Mouse (Mus musculus): ENCODE data around the gene Ndufaf3. TPM values are rescaled to one million over a fixed set of nuclear protein-coding genes. Genes with fewer than 3 reads are reported as not detected.
A peak's percentile ranks its signal among the peaks of the same experiment; 100 is the strongest.
"Not testable (repeated sequence)": the region's sequence is repeated elsewhere in the genome, so short reads cannot be mapped to it uniquely, and the experiment has no call there.

The Ndufaf3 gene
- 40.4 and 42.4 TPM in 2 replicates for polyA plus RNA-seq (2015; fragmentation: Nextera tagmentation; extraction: Ambion mirVana)

- Histone ChIP-seq H3K27me3 (ENCODE audit: control insufficient read depth, insufficient read depth, low read length) (no peaks in the 10 kb centered on the region), H3K9ac (ENCODE audit: low read length) (peak within 1 kb of the TSS; percentile 74), H3K36me3 (ENCODE audit: control insufficient read depth, insufficient read depth, low read length) (peaks cover 12% of the 10 kb centered on the region; the same call in 1 of the 2 replicates), H3K4me3 (ENCODE audit: low read depth, low read length) (peak within 1 kb of the TSS; percentile 68), H3K4me2 (replicated peaks; ENCODE audit: low read depth) (peak within 1 kb of the TSS; percentile 97), H3K27ac (replicated peaks) (peak within 1 kb of the TSS; percentile 95), H3K4me1 (replicated peaks; ENCODE audit: control insufficient read depth, insufficient read depth) (peaks cover 5% of the 10 kb centered on the region), H3K9me3 (ENCODE audit: control insufficient read depth, low read length) (no peaks in the 10 kb centered on the region)
- WGBS = 0% methylated on average over 73 of the region's 73 CpGs
- ATAC-seq (ENCODE audit: low FRiP score, low TSS enrichment) = peak; percentile 87
- TF ChIP-seq CTCF (IDR thresholded peaks at IDR 0.05; ENCODE audit: low read depth) (peak; percentile 93), EP300 (optimal IDR thresholded peaks at IDR 0.05) (no peak)
- DNase-seq (ENCODE audit: low spot score) = peak; percentile 96
Observed at GRCm38 (mm10) chr9:108566815-108567776, at the start of gene Ndufaf3. Ndufaf3 (minus strand) TSS chr9:108567434.

DNA sequence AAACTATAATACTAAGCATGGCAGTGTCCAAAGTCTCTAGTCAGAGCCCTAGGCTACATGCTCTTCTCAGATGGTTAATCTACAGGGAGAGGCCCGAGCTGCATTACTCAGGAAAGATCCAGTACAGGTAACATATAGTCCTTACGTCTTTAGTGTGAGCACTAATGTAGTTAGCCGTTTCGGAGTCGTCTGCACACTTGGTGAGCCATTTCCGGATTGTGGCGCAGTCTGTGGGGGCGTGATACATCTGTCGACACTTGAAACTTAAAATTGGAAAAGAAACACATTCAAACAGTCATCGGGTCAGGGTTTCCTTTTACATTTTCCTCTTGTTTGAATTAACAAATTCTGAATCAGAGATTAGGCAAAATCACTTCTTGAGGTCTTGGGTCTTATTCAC, 44.3 kb upstream of the Ndufaf3 start:
- TF ChIP-seq EP300 (optimal IDR thresholded peaks at IDR 0.05) (no peak), CTCF (IDR thresholded peaks at IDR 0.05; ENCODE audit: low read depth) (no peak)

GRCm38 (mm10) chr9:108608889-108609288, 41.7 kb upstream of the Ndufaf3 start:
- peaks cover 34% of the 10 kb centered on the region for H3K36me3 ChIP-seq (ENCODE audit: control insufficient read depth, insufficient read depth, low read length)
- DNase-seq (ENCODE audit: low spot score) = no peak
- no peaks in the 10 kb centered on the region for H3K4me1 ChIP-seq (replicated peaks; ENCODE audit: control insufficient read depth, insufficient read depth)
- H3K27ac ChIP-seq (replicated peaks) = no peak overlapping the region
- 86% methylated on average over 4 of the region's 4 CpGs for WGBS
- no peak overlapping the region for H3K4me2 ChIP-seq (replicated peaks; ENCODE audit: low read depth)
- 0 out of 2 replicates have a peak, but pooled peaks have one; percentile 40 for ATAC-seq (ENCODE audit: low FRiP score, low TSS enrichment)
- no peak overlapping the region for H3K9ac ChIP-seq (ENCODE audit: low read length)
- H3K4me3 ChIP-seq (ENCODE audit: low read depth, low read length) = no peak overlapping the region
- H3K27me3 ChIP-seq (ENCODE audit: control insufficient read depth, insufficient read depth, low read length) = no peaks in the 10 kb centered on the region
- no peak for TF ChIP-seq CTCF (IDR thresholded peaks at IDR 0.05; ENCODE audit: low read depth)
- TF ChIP-seq EP300 (optimal IDR thresholded peaks at IDR 0.05) = no peak
- no peaks in the 10 kb centered on the region for H3K9me3 ChIP-seq (ENCODE audit: control insufficient read depth, low read length)

More for the DNA sequence above, 44.3 kb upstream of the Ndufaf3 start:
- H3K27ac ChIP-seq (replicated peaks) = no peak overlapping the region
- H3K9ac ChIP-seq (ENCODE audit: low read length) = no peak overlapping the region
- H3K36me3 ChIP-seq (ENCODE audit: control insufficient read depth, insufficient read depth, low read length) = peaks cover 32% of the 10 kb centered on the region; the same call in 1 of the 2 replicates
- WGBS = 96% methylated on average over 10 of the region's 10 CpGs
- H3K4me3 ChIP-seq (ENCODE audit: low read depth, low read length) = no peak overlapping the region
- no peaks in the 10 kb centered on the region for H3K27me3 ChIP-seq (ENCODE audit: control insufficient read depth, insufficient read depth, low read length)
- H3K4me1 ChIP-seq (replicated peaks; ENCODE audit: control insufficient read depth, insufficient read depth) = no peaks in the 10 kb centered on the region
- H3K9me3 ChIP-seq (ENCODE audit: control insufficient read depth, low read length) = no peaks in the 10 kb centered on the region
- DNase-seq (ENCODE audit: low spot score) = no peak
- ATAC-seq (ENCODE audit: low FRiP score, low TSS enrichment) = no peak
- no peak overlapping the region for H3K4me2 ChIP-seq (replicated peaks; ENCODE audit: low read depth)

GRCm38 (mm10) chr9:108607929-108608328, 40.7 kb upstream of the Ndufaf3 start:
- peaks cover 37% of the 10 kb centered on the region for H3K36me3 ChIP-seq (ENCODE audit: control insufficient read depth, insufficient read depth, low read length)
- not testable (repeated sequence) for H3K27me3 ChIP-seq (ENCODE audit: control insufficient read depth, insufficient read depth, low read length); H3K4me3 ChIP-seq (ENCODE audit: low read depth, low read length); H3K9ac ChIP-seq (ENCODE audit: low read length); DNase-seq (ENCODE audit: low spot score); H3K4me1 ChIP-seq (replicated peaks; ENCODE audit: control insufficient read depth, insufficient read depth); H3K4me2 ChIP-seq (replicated peaks; ENCODE audit: low read depth); H3K27ac ChIP-seq (replicated peaks); ATAC-seq (ENCODE audit: low FRiP score, low TSS enrichment); H3K9me3 ChIP-seq (ENCODE audit: control insufficient read depth, low read length)
- WGBS = 91% methylated on average over 5 of the region's 5 CpGs

DNA sequence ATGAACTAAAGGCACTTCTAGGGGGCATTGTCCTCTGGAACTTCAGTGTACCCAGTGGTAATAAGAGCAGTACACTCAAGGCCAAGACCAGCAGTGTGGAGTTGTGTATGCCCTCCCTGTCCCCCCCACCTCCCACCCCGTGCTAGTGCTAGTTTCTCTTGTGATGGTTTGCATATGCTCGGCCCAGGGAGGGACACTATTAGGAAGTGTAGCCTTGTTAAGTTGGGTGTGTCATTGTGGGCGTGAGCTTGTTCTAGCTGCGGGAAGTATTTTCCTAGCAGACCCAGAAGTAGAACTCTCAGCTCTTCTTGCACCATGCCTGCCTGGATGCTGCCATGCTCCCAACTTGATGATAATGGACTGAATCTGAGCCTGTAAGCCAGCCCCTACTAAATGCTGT, 34.8 kb upstream of the Ndufaf3 start:
- H3K27ac ChIP-seq (replicated peaks) = no peak overlapping the region
- no peaks in the 10 kb centered on the region for H3K27me3 ChIP-seq (ENCODE audit: control insufficient read depth, insufficient read depth, low read length)
- H3K4me1 ChIP-seq (replicated peaks; ENCODE audit: control insufficient read depth, insufficient read depth) = no peaks in the 10 kb centered on the region
- DNase-seq (ENCODE audit: low spot score) (no peak), ATAC-seq (ENCODE audit: low FRiP score, low TSS enrichment) (0 out of 2 replicates have a peak, but pooled peaks have one; percentile 33)
- peaks cover 11% of the 10 kb centered on the region for H3K36me3 ChIP-seq (ENCODE audit: control insufficient read depth, insufficient read depth, low read length)
- no peak overlapping the region for H3K4me2 ChIP-seq (replicated peaks; ENCODE audit: low read depth)
- TF ChIP-seq EP300 (optimal IDR thresholded peaks at IDR 0.05) (no peak), CTCF (IDR thresholded peaks at IDR 0.05; ENCODE audit: low read depth) (no peak)
- H3K9me3 ChIP-seq (ENCODE audit: control insufficient read depth, low read length) = no peaks in the 10 kb centered on the region
- WGBS = 64% methylated on average over 4 of the region's 4 CpGs
- no peak overlapping the region for H3K4me3 ChIP-seq (ENCODE audit: low read depth, low read length)
- H3K9ac ChIP-seq (ENCODE audit: low read length) = no peak overlapping the region

DNA sequence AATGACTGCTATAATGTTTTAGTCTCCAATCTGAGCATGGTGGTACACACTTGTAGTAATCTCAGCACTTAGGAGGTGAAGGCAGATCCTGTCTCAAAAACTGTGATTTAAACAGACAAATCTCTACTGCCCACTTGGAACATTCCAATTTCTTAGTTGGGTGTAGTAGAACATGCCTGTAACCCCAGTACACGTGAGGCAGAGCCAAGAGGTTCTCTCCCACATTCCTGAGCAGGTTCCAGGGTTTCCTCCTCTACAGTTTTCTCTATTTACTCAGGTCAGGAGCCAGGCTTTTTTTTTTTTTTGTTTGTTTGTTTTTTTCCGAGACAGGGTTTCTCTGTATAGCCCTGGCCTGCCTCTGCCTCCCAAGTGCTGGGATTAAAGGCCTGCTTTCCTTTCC, 32.8 kb upstream of the Ndufaf3 start:
- no peaks in the 10 kb centered on the region for H3K9me3 ChIP-seq (ENCODE audit: control insufficient read depth, low read length)
- WGBS = 27% methylated on average over 2 of the region's 2 CpGs
- H3K4me3 ChIP-seq (ENCODE audit: low read depth, low read length) = no peak overlapping the region
- no peak for TF ChIP-seq CTCF (IDR thresholded peaks at IDR 0.05; ENCODE audit: low read depth)
- H3K4me1 ChIP-seq (replicated peaks; ENCODE audit: control insufficient read depth, insufficient read depth) = no peaks in the 10 kb centered on the region
- no peak overlapping the region for H3K4me2 ChIP-seq (replicated peaks; ENCODE audit: low read depth)
- DNase-seq (ENCODE audit: low spot score) (no peak), ATAC-seq (ENCODE audit: low FRiP score, low TSS enrichment) (peak; percentile 24; the same call in 1 of the 2 replicates)
- H3K9ac ChIP-seq (ENCODE audit: low read length) = no peak overlapping the region
- H3K27me3 ChIP-seq (ENCODE audit: control insufficient read depth, insufficient read depth, low read length) = no peaks in the 10 kb centered on the region
- peaks cover 8% of the 10 kb centered on the region for H3K36me3 ChIP-seq (ENCODE audit: control insufficient read depth, insufficient read depth, low read length)
- H3K27ac ChIP-seq (replicated peaks) = no peak overlapping the region

Measured in stomach, postnatal 0 days (tissue).